ENCODE assay signal across 12 mouse cellular contexts in genomic region chr5:139405478-139405877, GRCm38 (mm10). TPM values are rescaled to one million over a fixed set of nuclear protein-coding genes. Genes with fewer than 3 reads are reported as not detected.
DNase-seq lines count a peak whose midpoint lies in the region; ATAC-seq and TF ChIP-seq lines count a peak whose summit lies in the region.
"Had no signal": no experiment of that assay in that cellular context is flagged by ENCODE, and none has a peak within 500 bp of the region (broad histone marks: within the 10 kb centered on the region; RNA-seq: fewer than 3 reads in every experiment).

No protein-coding gene starts in this region.

- H3K27me3 ChIP-seq in hindbrain, embryonic 11.5 days (ENCODE audit: control insufficient read depth, insufficient read depth, low read length) = no peaks in the 10 kb centered on the region
- H3K27me3 ChIP-seq in hindbrain, embryonic 16.5 days (replicated peaks; ENCODE audit: control insufficient read depth, insufficient read depth, low read length) = no peaks in the 10 kb centered on the region
- H3K27me3 ChIP-seq in hindbrain, embryonic 14.5 days (ENCODE audit: control insufficient read depth, insufficient read depth, low read length) = no peaks in the 10 kb centered on the region
- H3K27me3 ChIP-seq in liver, embryonic 16.5 days (ENCODE audit: control insufficient read depth, insufficient read depth, low read depth, low read length) = no peaks in the 10 kb centered on the region

- H3K27ac ChIP-seq in hindbrain, embryonic 11.5 days (ENCODE audit: low read depth, low read length) = 0 out of 2 replicates have a peak overlapping the region, but pooled peaks have one; percentile 17
- no peak overlapping the region for H3K27ac ChIP-seq in hindbrain, embryonic 16.5 days (ENCODE audit: low read depth, low read length)
- peak overlapping the region; percentile 83 for H3K27ac ChIP-seq in bone marrow macrophage, adult 2 months (ENCODE audit: insufficient read depth, low read depth, low read length)
- H3K27ac ChIP-seq in hindbrain, embryonic 14.5 days = 0 out of 2 replicates have a peak overlapping the region, but pooled peaks have one; percentile 38
- peak overlapping the region; percentile 74 for H3K27ac ChIP-seq in liver, embryonic 16.5 days (ENCODE audit: low read length)

- no peak for TF ChIP-seq POLR2A in bone marrow macrophage, adult 2 months (IDR thresholded peaks at IDR 0.05; ENCODE audit: borderline replicate concordance, low read depth, low read length)

- no peak for ATAC-seq in hindbrain, embryonic 11.5 days (ENCODE audit: low FRiP score)
- no peak for ATAC-seq in hindbrain, embryonic 16.5 days
- ATAC-seq in hindbrain, embryonic 14.5 days (ENCODE audit: low FRiP score) = no peak
- no peak for ATAC-seq in liver, embryonic 16.5 days (ENCODE audit: low read depth)
- ATAC-seq in megakaryocyte-erythroid progenitor cell, adult 5-6 weeks (replicated peaks; ENCODE audit: low FRiP score, low TSS enrichment, poor library complexity, severe bottlenecking) = no peak
- ATAC-seq: forebrain, embryonic 16.5 days had no signal

- H3K9ac ChIP-seq in hindbrain, embryonic 11.5 days (ENCODE audit: low read depth, low read length) = no peak overlapping the region
- no peak overlapping the region for H3K9ac ChIP-seq in hindbrain, embryonic 16.5 days (ENCODE audit: low read depth, low read length)
- H3K9ac ChIP-seq in hindbrain, embryonic 14.5 days = no peak overlapping the region
- H3K9ac ChIP-seq in liver, embryonic 16.5 days (ENCODE audit: low read depth, low read length) = peak overlapping the region; percentile 31

- no peak for TF ChIP-seq CTCF in bone marrow macrophage, adult 2 months (IDR thresholded peaks at IDR 0.05; ENCODE audit: low read depth, low read length)

- no peaks in the 10 kb centered on the region for H3K36me3 ChIP-seq in hindbrain, embryonic 11.5 days (ENCODE audit: control insufficient read depth, insufficient read depth, low read length)
- H3K36me3 ChIP-seq in hindbrain, embryonic 16.5 days (ENCODE audit: control insufficient read depth, insufficient read depth, low read length) = no peaks in the 10 kb centered on the region
- no peaks in the 10 kb centered on the region for H3K36me3 ChIP-seq in hindbrain, embryonic 14.5 days (replicated peaks; ENCODE audit: control insufficient read depth, insufficient read depth)
- no peaks in the 10 kb centered on the region for H3K36me3 ChIP-seq in liver, embryonic 16.5 days (ENCODE audit: control insufficient read depth, insufficient read depth)

- no peak overlapping the region for H3K4me3 ChIP-seq in hindbrain, embryonic 11.5 days (ENCODE audit: low read depth, low read length)
- no peak overlapping the region for H3K4me3 ChIP-seq in hindbrain, embryonic 16.5 days (ENCODE audit: low read length)
- H3K4me3 ChIP-seq in bone marrow macrophage, adult 2 months (ENCODE audit: insufficient read depth, low read length) = peak overlapping the region; percentile 63
- no peak overlapping the region for H3K4me3 ChIP-seq in hindbrain, embryonic 14.5 days (replicated peaks; ENCODE audit: low read length)
- 0 out of 2 replicates have a peak overlapping the region, but pooled peaks have one; percentile 3 for H3K4me3 ChIP-seq in liver, embryonic 16.5 days (ENCODE audit: low read depth, low read length)

- WGBS in hindbrain, embryonic 11.5 days = 78% methylated on average over 7 of the region's 7 CpGs
- 74% methylated on average over 7 of the region's 7 CpGs for WGBS in hindbrain, embryonic 16.5 days
- WGBS in hindbrain, embryonic 14.5 days = 77% methylated on average over 7 of the region's 7 CpGs
- WGBS in liver, embryonic 16.5 days (ENCODE audit: insufficient replicate concordance) = 35% methylated on average over 7 of the region's 7 CpGs

- no peaks in the 10 kb centered on the region for H3K4me1 ChIP-seq in hindbrain, embryonic 11.5 days (replicated peaks; ENCODE audit: control insufficient read depth, insufficient read depth, low read length)
- H3K4me1 ChIP-seq in hindbrain, embryonic 16.5 days (ENCODE audit: control insufficient read depth, insufficient read depth, low read depth, low read length) = peaks cover 5% of the 10 kb centered on the region
- H3K4me1 ChIP-seq in bone marrow macrophage, adult 2 months (ENCODE audit: control insufficient read depth, insufficient read depth, low read length) = peaks cover 43% of the 10 kb centered on the region
- no peaks in the 10 kb centered on the region; the same call in 1 of the 2 replicates for H3K4me1 ChIP-seq in hindbrain, embryonic 14.5 days (replicated peaks; ENCODE audit: control insufficient read depth, insufficient read depth, low read length)
- H3K4me1 ChIP-seq in liver, embryonic 16.5 days (ENCODE audit: control insufficient read depth, low read depth, low read length) = peaks cover 20% of the 10 kb centered on the region

- H3K4me2 ChIP-seq in hindbrain, embryonic 11.5 days (replicated peaks; ENCODE audit: low read depth, low read length) = no peak overlapping the region
- H3K4me2 ChIP-seq in hindbrain, embryonic 16.5 days (ENCODE audit: low read length) = no peak overlapping the region
- no peak overlapping the region for H3K4me2 ChIP-seq in hindbrain, embryonic 14.5 days (replicated peaks)
- H3K4me2 ChIP-seq in liver, embryonic 16.5 days (ENCODE audit: low read depth, low read length) = peak overlapping the region; percentile 33

- DNase-seq in hindbrain, embryonic 11.5 days (ENCODE audit: low spot score) = no peak
- DNase-seq in hindbrain, embryonic 14.5 days (ENCODE audit: low spot score) = no peak
- no peak for DNase-seq in cerebellum, adult 8-10 months
- DNase-seq in gastrocnemius, adult 8-10 months (ENCODE audit: low spot score in 2 of 2) = no peak
- DNase-seq: layer of hippocampus, postnatal 36 days had no signal

- no peaks in the 10 kb centered on the region for H3K9me3 ChIP-seq in hindbrain, embryonic 11.5 days (ENCODE audit: control insufficient read depth, low read length)
- no peaks in the 10 kb centered on the region for H3K9me3 ChIP-seq in hindbrain, embryonic 16.5 days (ENCODE audit: control insufficient read depth, low read length)
- no peaks in the 10 kb centered on the region for H3K9me3 ChIP-seq in hindbrain, embryonic 14.5 days (ENCODE audit: control insufficient read depth, low read length)
- H3K9me3 ChIP-seq in liver, embryonic 16.5 days (replicated peaks; ENCODE audit: control insufficient read depth, low read length) = no peaks in the 10 kb centered on the region

RNA-seq across cellular contexts. Expression of gene C130050O18Rik, which starts 0.4 kb away (rescaled TPM):
- polyA plus RNA-seq in hindbrain, embryonic 11.5 days (2014; fragmentation: Nextera tagmentation; extraction: Ambion mirVana) = 0.11 and 0.32 TPM in 2 replicates
- polyA plus RNA-seq in hindbrain, embryonic 16.5 days (2015; fragmentation: Nextera tagmentation; extraction: Ambion mirVana) = 0.26 and 0.64 TPM in 2 replicates
- polyA plus RNA-seq in bone marrow macrophage, adult 2 months (2012; ENCODE audit: insufficient read depth, insufficient read length, missing spikeins) = 13.2 and 14.4 TPM in 2 replicates
- 0.26 and 0.32 TPM in 2 replicates for polyA plus RNA-seq in hindbrain, embryonic 14.5 days (2014; fragmentation: Nextera tagmentation; extraction: Ambion mirVana)
- 1.2 and 1.6 TPM in 2 replicates for polyA plus RNA-seq in liver, embryonic 16.5 days (2015; fragmentation: Nextera tagmentation; extraction: Ambion mirVana)
- total RNA-seq in megakaryocyte-erythroid progenitor cell, adult 5-6 weeks (2014; fragmentation: Nextera tagmentation) = 0.79 TPM in 1 of 2 replicates, not detected in the other
- 0.08 TPM in 1 of 2 replicates, not detected in the other for total RNA-seq in megakaryocyte-erythroid progenitor cell, adult 5-6 weeks (2017)
- under 1 TPM in 2 of 4 experiments, not detected in 2; 0.15 to 0.27 TPM for total RNA-seq in gastrocnemius, adult 8-10 months (2022)

RNA-seq across cellular contexts. Expression of gene Gper1, which starts 17.5 kb away (rescaled TPM):
- polyA plus RNA-seq in hindbrain, embryonic 11.5 days (2014; fragmentation: Nextera tagmentation; extraction: Ambion mirVana) = 2.0 and 2.4 TPM in 2 replicates
- 7.8 and 9.4 TPM in 2 replicates for polyA plus RNA-seq in hindbrain, embryonic 16.5 days (2015; fragmentation: Nextera tagmentation; extraction: Ambion mirVana)
- not detected in 2 replicates for polyA plus RNA-seq in bone marrow macrophage, adult 2 months (2012; ENCODE audit: insufficient read depth, insufficient read length, missing spikeins)
- polyA plus RNA-seq in hindbrain, embryonic 14.5 days (2014; fragmentation: Nextera tagmentation; extraction: Ambion mirVana) = 7.5 TPM in 2 replicates
- polyA plus RNA-seq in liver, embryonic 16.5 days (2015; fragmentation: Nextera tagmentation; extraction: Ambion mirVana) = 0.07 and 0.15 TPM in 2 replicates
- not detected in 2 replicates for total RNA-seq in megakaryocyte-erythroid progenitor cell, adult 5-6 weeks (2014; fragmentation: Nextera tagmentation)
- total RNA-seq in megakaryocyte-erythroid progenitor cell, adult 5-6 weeks (2017) = not detected in 2 replicates
- under 1 TPM; 0.24 to 0.77 (median 0.61) TPM for total RNA-seq in gastrocnemius, adult 8-10 months (2022)
- total RNA-seq: granulocyte monocyte progenitor cell, adult 5-6 weeks had no signal

RNA-seq across cellular contexts. Expression of gene Gpr146, which starts 28.0 kb away (rescaled TPM):
- polyA plus RNA-seq in hindbrain, embryonic 11.5 days (2014; fragmentation: Nextera tagmentation; extraction: Ambion mirVana) = 1.8 TPM in 2 replicates
- 3.1 and 4.0 TPM in 2 replicates for polyA plus RNA-seq in hindbrain, embryonic 16.5 days (2015; fragmentation: Nextera tagmentation; extraction: Ambion mirVana)
- 34.5 and 34.7 TPM in 2 replicates for polyA plus RNA-seq in bone marrow macrophage, adult 2 months (2012; ENCODE audit: insufficient read depth, insufficient read length, missing spikeins)
- polyA plus RNA-seq in hindbrain, embryonic 14.5 days (2014; fragmentation: Nextera tagmentation; extraction: Ambion mirVana) = 1.4 and 2.7 TPM in 2 replicates
- polyA plus RNA-seq in liver, embryonic 16.5 days (2015; fragmentation: Nextera tagmentation; extraction: Ambion mirVana) = 20.6 and 24.1 TPM in 2 replicates
- 7.5 and 7.9 TPM in 2 replicates for total RNA-seq in megakaryocyte-erythroid progenitor cell, adult 5-6 weeks (2014; fragmentation: Nextera tagmentation)
- total RNA-seq in megakaryocyte-erythroid progenitor cell, adult 5-6 weeks (2017) = 5.3 and 6.0 TPM in 2 replicates
- total RNA-seq in gastrocnemius, adult 8-10 months (2022) = 10 to 100 TPM; 20.9 to 28.6 (median 25.4) TPM

RNA-seq across cellular contexts. Expression of gene Cyp2w1, which starts 53.1 kb away (rescaled TPM):
- polyA plus RNA-seq in hindbrain, embryonic 11.5 days (2014; fragmentation: Nextera tagmentation; extraction: Ambion mirVana) = not detected in 2 replicates
- polyA plus RNA-seq in hindbrain, embryonic 16.5 days (2015; fragmentation: Nextera tagmentation; extraction: Ambion mirVana) = not detected in 2 replicates
- polyA plus RNA-seq in bone marrow macrophage, adult 2 months (2012; ENCODE audit: insufficient read depth, insufficient read length, missing spikeins) = not detected in 2 replicates
- polyA plus RNA-seq in hindbrain, embryonic 14.5 days (2014; fragmentation: Nextera tagmentation; extraction: Ambion mirVana) = not detected in 2 replicates
- polyA plus RNA-seq in liver, embryonic 16.5 days (2015; fragmentation: Nextera tagmentation; extraction: Ambion mirVana) = 0.42 TPM in 1 of 2 replicates, not detected in the other
- not detected in 2 replicates for total RNA-seq in megakaryocyte-erythroid progenitor cell, adult 5-6 weeks (2014; fragmentation: Nextera tagmentation)
- total RNA-seq in megakaryocyte-erythroid progenitor cell, adult 5-6 weeks (2017) = not detected in 2 replicates
- total RNA-seq in gastrocnemius, adult 8-10 months (2022) = not detected
- total RNA-seq: granulocyte monocyte progenitor cell, adult 5-6 weeks; layer of hippocampus, postnatal 36 days had no signal
- polyA plus RNA-seq: forebrain, embryonic 16.5 days; testis, adult 2 months had no signal

RNA-seq across cellular contexts. Expression of gene Cox19, which starts 54.3 kb away (rescaled TPM):
- 127 and 129 TPM in 2 replicates for polyA plus RNA-seq in hindbrain, embryonic 11.5 days (2014; fragmentation: Nextera tagmentation; extraction: Ambion mirVana)
- polyA plus RNA-seq in hindbrain, embryonic 16.5 days (2015; fragmentation: Nextera tagmentation; extraction: Ambion mirVana) = 95.1 and 98.6 TPM in 2 replicates
- polyA plus RNA-seq in bone marrow macrophage, adult 2 months (2012; ENCODE audit: insufficient read depth, insufficient read length, missing spikeins) = 31.4 and 36.1 TPM in 2 replicates
- 110 and 113 TPM in 2 replicates for polyA plus RNA-seq in hindbrain, embryonic 14.5 days (2014; fragmentation: Nextera tagmentation; extraction: Ambion mirVana)
- polyA plus RNA-seq in liver, embryonic 16.5 days (2015; fragmentation: Nextera tagmentation; extraction: Ambion mirVana) = 42.2 and 48.1 TPM in 2 replicates
- 40.4 and 41.7 TPM in 2 replicates for total RNA-seq in megakaryocyte-erythroid progenitor cell, adult 5-6 weeks (2014; fragmentation: Nextera tagmentation)
- 27.4 and 43.8 TPM in 2 replicates for total RNA-seq in megakaryocyte-erythroid progenitor cell, adult 5-6 weeks (2017)
- total RNA-seq in gastrocnemius, adult 8-10 months (2022) = 10 to 100 TPM; 46.5 to 60.3 (median 57.4) TPM

Comparison
In these comparisons a context has a peak if more than half of its experiments do, and no peak if none do; other contexts are left out.
1. H3K4me3 ChIP-seq: peak in bone marrow macrophage, adult 2 months (single experiment) and liver, embryonic 16.5 days (single experiment); none in hindbrain, embryonic 11.5 days (single experiment), hindbrain, embryonic 16.5 days (single experiment) and hindbrain, embryonic 14.5 days (single experiment).